ENCODE assay signal across 13 mouse cellular contexts in the genomic region with DNA sequence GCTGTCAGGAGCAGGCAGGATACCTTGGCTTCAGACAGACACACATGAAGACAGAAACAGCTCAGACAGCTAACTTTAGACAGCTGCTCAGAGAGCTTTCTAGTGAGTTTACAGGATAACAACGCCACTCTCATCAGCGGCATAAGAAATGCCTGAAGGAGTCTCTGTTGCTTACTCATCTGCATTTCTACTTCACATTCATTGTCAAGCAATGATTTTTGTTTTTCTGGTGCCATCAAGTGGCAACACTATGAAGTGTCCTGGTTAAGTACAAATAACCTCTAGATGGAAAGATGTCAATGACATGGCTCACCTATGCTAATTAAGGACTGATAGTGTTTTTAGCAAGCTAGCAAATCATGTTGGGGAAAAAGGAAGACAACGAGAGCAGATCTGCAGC. TPM values are rescaled to one million over a fixed set of nuclear protein-coding genes. Genes with fewer than 3 reads are reported as not detected.
DNase-seq lines count a peak whose midpoint lies in the region; TF ChIP-seq lines count a peak whose summit lies in the region.
"Had no signal": no experiment of that assay in that cellular context is flagged by ENCODE, and none has a peak within 500 bp of the region (broad histone marks: within the 10 kb centered on the region; RNA-seq: fewer than 3 reads in every experiment).

No protein-coding gene starts in this region.

- H3K36me3 ChIP-seq in CH12.LX (replicated peaks in 1 of 2; ENCODE audit: control insufficient read depth in 1 of 2, insufficient read depth in 1 of 2, low read length in 1 of 2), result peaks cover 14 to 71% of the 10 kb centered on the region in 2 experiments

- no peaks in the 10 kb centered on the region for H3K79me2 ChIP-seq in CH12.LX (replicated peaks; ENCODE audit: control insufficient read depth, extremely low read depth, insufficient read depth, poor library complexity, severe bottlenecking)

- peak; percentile 51 for TF ChIP-seq CTCF in left cerebral cortex, adult 2 months (IDR thresholded peaks at IDR 0.05)
- TF ChIP-seq CTCF in CH12.LX (conservative IDR thresholded peaks at IDR 0.05 in 1 of 2, IDR thresholded peaks at IDR 0.05 in 1 of 2; ENCODE audit: low read depth in 2 of 2, low read length in 2 of 2), result peak in 1 of 2 experiments; percentile 51; a peak in 2 of 4 replicates

- TF ChIP-seq RAD21 in CH12.LX (IDR thresholded peaks at IDR 0.05; ENCODE audit: low read depth, low read length), result peak; percentile 56

- H3K27me3 ChIP-seq in CH12.LX (replicated peaks), result no peaks in the 10 kb centered on the region
- H3K27me3 ChIP-seq: limb, embryonic 15.5 days; neural tube, embryonic 12.5 days had no signal

- no peak overlapping the region for H3K4me2 ChIP-seq in CH12.LX (ENCODE audit: insufficient read depth, low read depth, poor library complexity, severe bottlenecking)
- H3K4me2 ChIP-seq: limb, embryonic 15.5 days; neural tube, embryonic 12.5 days had no signal

- no peaks in the 10 kb centered on the region for H3K9me3 ChIP-seq in CH12.LX (replicated peaks; ENCODE audit: low read length)
- H3K9me3 ChIP-seq: forebrain, embryonic 10.5 days; limb, embryonic 15.5 days; neural tube, embryonic 12.5 days had no signal

- H3K9ac ChIP-seq in CH12.LX (ENCODE audit: insufficient read depth, low read depth), result no peak overlapping the region
- H3K9ac ChIP-seq: limb, embryonic 15.5 days; neural tube, embryonic 12.5 days had no signal

- DNase-seq in heart, postnatal 10 days, result peak; percentile 17 to 20
- no peak for DNase-seq in heart, adult 18-20 months
- no peak for DNase-seq in left cerebral cortex, adult 2 months (ENCODE audit: extremely low spot score in 1 of 2, low spot score in 2 of 2)
- no peak for DNase-seq in left cerebral cortex, postnatal 36 days (ENCODE audit: low spot score in 2 of 2)
- DNase-seq in CH12.LX (ENCODE audit: extremely low read depth), result peak; percentile 8
- peak; percentile 55 for DNase-seq in brain, adult 2 months (ENCODE audit: low read depth, low spot score)
- DNase-seq in left cerebral cortex, postnatal 10 days (ENCODE audit: extremely low spot score in 1 of 2, low spot score in 2 of 2), result no peak
- DNase-seq in heart, postnatal 36 days, result no peak
- DNase-seq: right cerebral cortex, adult 18-20 months had no signal

- in situ Hi-C loops in CH12.LX (cut with MboI; ENCODE audit: low pct_ligation_motif_present, low pct_unique_long_range_greater_than_20kb, low sequenced_read_pairs), result no loop called here

- H3K27ac ChIP-seq in left cerebral cortex, adult 2 months, result no peak overlapping the region
- no peak overlapping the region for H3K27ac ChIP-seq in CH12.LX (ENCODE audit: insufficient read depth, low read depth)
- H3K27ac ChIP-seq: forebrain, embryonic 10.5 days; limb, embryonic 15.5 days; macrophage; neural tube, embryonic 12.5 days had no signal

- TF ChIP-seq POLR2A in CH12.LX (IDR thresholded peaks at IDR 0.05; ENCODE audit: low read depth, low read length), result no peak

- dilution Hi-C loops in CH12.LX (cut with MboI; ENCODE audit: extremely low pct_ligation_motif_present, extremely low pct_unique_long_range_greater_than_20kb, low sequenced_read_pairs), result no loop called here

- intact Hi-C loops in heart, postnatal 10 days (cut with DNase I), result loop anchor here (2.0 kb wide), 1 partner anchor 38 kb away; no protein-coding TSS in a partner anchor
- intact Hi-C loops in left cerebral cortex, adult 2 months (cut with DNase I), result loop anchor here (2.0 kb wide), 1 partner anchor 36 kb away; no protein-coding TSS in a partner anchor
- intact Hi-C loops in left cerebral cortex, postnatal 36 days (cut with DNase I), result loop anchor here (5.0 kb wide), 1 partner anchor 36 kb away; no protein-coding TSS in a partner anchor
- intact Hi-C loops in left cerebral cortex, postnatal 10 days (cut with DNase I), result loop anchor here (5.0 kb wide), 1 partner anchor 36 kb away; no protein-coding TSS in a partner anchor
- intact Hi-C loops in heart, postnatal 36 days (cut with DNase I), result loop anchor here (5.0 kb wide), 1 partner anchor 36 kb away; no protein-coding TSS in a partner anchor

- no peak for TF ChIP-seq EP300 in CH12.LX (IDR thresholded peaks at IDR 0.05; ENCODE audit: low read length)

- H3K4me1 ChIP-seq in CH12.LX (ENCODE audit: control insufficient read depth in 1 of 2, insufficient read depth in 2 of 2), result peaks cover 0 to 3% of the 10 kb centered on the region in 2 experiments; a peak in 1 of 4 replicates
- H3K4me1 ChIP-seq: forebrain, embryonic 10.5 days; limb, embryonic 15.5 days; neural tube, embryonic 12.5 days had no signal

- no peak overlapping the region for H3K4me3 ChIP-seq in left cerebral cortex, adult 2 months
- H3K4me3 ChIP-seq in CH12.LX (replicated peaks in 1 of 3; ENCODE audit: low read depth in 2 of 3, low read length in 2 of 3, poor library complexity in 1 of 3), result no peak overlapping the region
- H3K4me3 ChIP-seq: forebrain, embryonic 10.5 days; limb, embryonic 15.5 days; neural tube, embryonic 12.5 days had no signal

TF ChIP-seq in CH12.LX, 34 proteins besides CTCF, POLR2A, EP300 and RAD21:
- peak; percentile 38 for TF ChIP-seq SMC3 (IDR thresholded peaks at IDR 0.05; ENCODE audit: low read depth, low read length)
- TF ChIP-seq ZMIZ1 (IDR thresholded peaks at IDR 0.05; ENCODE audit: low read depth, low read length), result no peak

RNA-seq across cellular contexts. Expression of a gene that starts 42.8 kb away (rescaled TPM):
- 10 to 100 TPM; 22.2 to 23.1 TPM for total RNA-seq in heart, postnatal 10 days (2021)
- 10 to 100 TPM; 16.6 to 19.8 TPM for total RNA-seq in heart, adult 18-20 months (2021)
- 100 to 1,000 TPM; 111 to 117 TPM for total RNA-seq in left cerebral cortex, adult 2 months (2021)
- total RNA-seq in left cerebral cortex, postnatal 36 days (2021), result 100 to 1,000 TPM; 108 to 116 TPM
- total RNA-seq in CH12.LX (2012; rRNA removed), result 12.5 and 14.0 TPM in 2 replicates
- total RNA-seq in CH12.LX (2014; rRNA removed), result 7.2 and 7.8 TPM in 2 replicates
- 16.0 and 18.0 TPM in 2 replicates for polyA plus RNA-seq in CH12.LX (2012; ENCODE audit: insufficient read length, low read depth)
- total RNA-seq in left cerebral cortex, postnatal 10 days (2021), result 10 to 100 TPM; 68.2 to 72.6 TPM
- total RNA-seq in heart, postnatal 36 days (2021), result 10 to 100 TPM; 17.4 to 17.9 TPM

RNA-seq across cellular contexts. Expression of a gene that starts 56.1 kb away (rescaled TPM):
- 10 to 100 TPM; 28.1 to 32.9 TPM for total RNA-seq in heart, postnatal 10 days (2021)
- total RNA-seq in heart, adult 18-20 months (2021), result 10 to 100 TPM; 23.2 to 28.2 TPM
- 10 to 100 TPM; 56.2 to 57.5 TPM for total RNA-seq in left cerebral cortex, adult 2 months (2021)
- total RNA-seq in left cerebral cortex, postnatal 36 days (2021), result 10 to 100 TPM; 52.6 to 58.6 TPM
- total RNA-seq in CH12.LX (2012; rRNA removed) (24.4 and 25.3 TPM in 2 replicates), CH12.LX (2014; rRNA removed) (49.9 and 53.6 TPM in 2 replicates)
- polyA plus RNA-seq in CH12.LX (2012; ENCODE audit: insufficient read length, low read depth), result 34.2 and 34.8 TPM in 2 replicates
- total RNA-seq in left cerebral cortex, postnatal 10 days (2021), result 10 to 100 TPM; 60.9 to 63.8 TPM
- total RNA-seq in heart, postnatal 36 days (2021), result 10 to 100 TPM; 27.9 to 29.9 TPM

Comparison
In these comparisons a context has a peak if more than half of its experiments do, and no peak if none do; other contexts are left out.
1. DNase-seq: peak in heart, postnatal 10 days (2 of 2), CH12.LX (single experiment) and brain, adult 2 months (single experiment); none in heart, adult 18-20 months (0 of 2), left cerebral cortex, adult 2 months (0 of 2), left cerebral cortex, postnatal 36 days (0 of 2), left cerebral cortex, postnatal 10 days (0 of 2) and heart, postnatal 36 days (0 of 2).